Mouse (Mus musculus) limb, embryonic 11.5 days (tissue): Measurements from ENCODE around the gene Zfp810. TPM values are rescaled to one million over a fixed set of nuclear protein-coding genes. Genes with fewer than 3 reads are reported as not detected.

Source experiments
- ATAC-seq: fragments of 200-750 bp; cut with Nextera tagmentation; 2 replicates; pipeline ENCODE4 v1.8.0; 2017; ENCODE audit warnings: low read depth; ENCODE audit not compliant: insufficient number of reproducible peaks, low FRiP score, low TSS enrichment
- DNase-seq: peaks from one replicate; pipeline ENCODE4 v3.0.0-alpha.2; 2015; ENCODE audit warnings: low spot score
- H3K27ac ChIP-seq: fragments of 300-500 bp; sonication (generic); replicated peaks from 2 replicates; pipeline ENCODE4 v1.5.1; 2014; ENCODE audit warnings: low read depth, mild to moderate bottlenecking, low read length
- H3K27me3 ChIP-seq: fragments of 300-500 bp; sonication (generic); 2 replicates; pipeline ENCODE4 v1.6.1; 2014; ENCODE audit warnings: mild to moderate bottlenecking, low read length, mixed read lengths; ENCODE audit not compliant: control insufficient read depth, insufficient read depth
- H3K36me3 ChIP-seq: fragments of 300-500 bp; sonication (generic); 2 replicates; pipeline ENCODE4 v1.6.1; 2014; ENCODE audit warnings: mild to moderate bottlenecking, low read length, moderate library complexity, mixed read lengths; ENCODE audit not compliant: control insufficient read depth, insufficient read depth
- H3K4me1 ChIP-seq: fragments of 300-500 bp; sonication (generic); 2 replicates; pipeline ENCODE4 v1.6.1; 2014; ENCODE audit warnings: low read length, mixed read lengths; ENCODE audit not compliant: control insufficient read depth, insufficient read depth
- H3K4me2 ChIP-seq: fragments of 300-500 bp; sonication (generic); 2 replicates; pipeline ENCODE4 v1.6.1; 2014; ENCODE audit warnings: low read depth, mild to moderate bottlenecking, moderate library complexity; ENCODE audit not compliant: severe bottlenecking
- H3K4me3 ChIP-seq: fragments of 300-500 bp; sonication (generic); 2 replicates; pipeline ENCODE4 v1.5.1; 2014; ENCODE audit warnings: low read depth, low read length
- H3K9ac ChIP-seq: fragments of 300-500 bp; sonication (generic); 2 replicates; pipeline ENCODE4 v1.6.1; 2014; ENCODE audit warnings: mild to moderate bottlenecking, low read length
- H3K9me3 ChIP-seq: fragments of 300-500 bp; sonication (generic); 2 replicates; pipeline ENCODE4 v1.6.1; 2016; ENCODE audit warnings: low read length; ENCODE audit not compliant: control insufficient read depth
- WGBS: fragments of 180-500 bp; shearing (Covaris S2); extraction: QIAGEN DNeasy Blood & Tissue Kit; methylation state at CpG from one replicate; pipeline ENCODE4 v1.1.7; 2014; 5-methylcytosine and 5-hydroxymethylcytosine counted together
- polyA plus RNA-seq: library from polyadenylated mRNA; unstranded; fragments of >200 nt; fragmentation: Nextera tagmentation; extraction: Ambion mirVana; gene quantifications from 2 replicates; pipeline ENCODE4 v1.2.1, GENCODE M21; 2014

Zfp810 gene
- 30.8 and 36.4 TPM in 2 replicates for polyA plus RNA-seq

GRCm38 (mm10) chr9:22307156-22307919, at the start of gene Zfp810:
Gene Zfp810, minus strand, starts transcription at chr9:22307648.
- WGBS: under 1% methylated on average over 56 of the region's 56 CpGs
- peak within 1 kb of the TSS; percentile 73 for H3K27ac ChIP-seq
- DNase-seq: peak; percentile 98
- H3K9ac ChIP-seq: peak within 1 kb of the TSS; percentile 99
- peak within 1 kb of the TSS; percentile 95 for H3K4me3 ChIP-seq
- peaks cover 4% of the 10 kb centered on the region; the same call in 1 of the 2 replicates for H3K4me1 ChIP-seq
- peak within 1 kb of the TSS; percentile 72 for H3K4me2 ChIP-seq
- peaks cover 15% of the 10 kb centered on the region; the same call in 1 of the 2 replicates for H3K36me3 ChIP-seq
- H3K9me3 ChIP-seq: no peaks in the 10 kb centered on the region
- no peaks in the 10 kb centered on the region for H3K27me3 ChIP-seq
- ATAC-seq: peak; percentile 98

- Histone ChIP-seq H3K27ac (no peak overlapping the region), H3K27me3 (no peaks in the 10 kb centered on the region), H3K4me2 (no peak overlapping the region), H3K4me1 (no peaks in the 10 kb centered on the region), H3K36me3 (peaks cover 42% of the 10 kb centered on the region), H3K4me3 (no peak overlapping the region), H3K9ac (no peak overlapping the region), H3K9me3 (no peaks in the 10 kb centered on the region)
- DNase-seq (no peak), ATAC-seq (no peak)
- WGBS: 93% methylated on average over 3 of the region's 3 CpGs
Measured at GRCm38 (mm10) chr9:22355919-22356318, 48.5 kb upstream of the Zfp810 start.

- DNase-seq (no peak), ATAC-seq (no peak)
- Histone ChIP-seq H3K9ac (no peak overlapping the region), H3K27ac (no peak overlapping the region), H3K4me1 (no peaks in the 10 kb centered on the region), H3K36me3 (peaks cover 30% of the 10 kb centered on the region), H3K9me3 (no peaks in the 10 kb centered on the region), H3K4me2 (no peak overlapping the region), H3K4me3 (no peak overlapping the region), H3K27me3 (no peaks in the 10 kb centered on the region)
- WGBS: 76% methylated on average over 5 of the region's 5 CpGs
Measured at GRCm38 (mm10) chr9:22353901-22354300, 46.5 kb upstream of the Zfp810 start.

DNA sequence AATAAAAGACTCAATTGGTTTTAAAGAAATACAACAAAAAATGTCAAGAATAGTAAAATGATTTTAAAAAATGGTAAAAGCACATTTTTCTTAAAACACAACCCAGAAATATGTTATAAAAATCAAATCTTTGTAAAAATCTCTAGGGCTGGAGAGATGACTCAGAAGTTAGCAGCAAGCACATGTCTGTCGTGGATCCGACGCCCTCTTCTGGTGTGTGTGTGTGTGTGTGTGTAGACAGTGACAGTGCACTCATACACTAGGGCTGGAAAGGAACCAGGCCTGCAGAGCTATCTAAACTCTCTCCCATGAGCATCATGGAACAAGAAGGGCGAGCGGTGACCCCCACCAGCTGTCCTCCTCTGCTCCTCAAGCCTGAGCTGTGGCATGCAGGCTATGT, 46.0 kb upstream of the Zfp810 start:
- DNase-seq: no peak
- Histone ChIP-seq H3K9me3 (no peaks in the 10 kb centered on the region), H3K27me3 (no peaks in the 10 kb centered on the region), H3K4me2 (no peak overlapping the region), H3K27ac (no peak overlapping the region), H3K36me3 (peaks cover 28% of the 10 kb centered on the region), H3K9ac (no peak overlapping the region), H3K4me3 (no peak overlapping the region), H3K4me1 (no peaks in the 10 kb centered on the region)
- 93% methylated on average over 5 of the region's 5 CpGs for WGBS
- no peak for ATAC-seq

GRCm38 (mm10) chr9:22340331-22340730, 32.9 kb upstream of the Zfp810 start:
- 100% methylated on average over 1 of the region's 1 CpGs for WGBS
- no peaks in the 10 kb centered on the region for H3K4me1 ChIP-seq
- no peak overlapping the region for H3K27ac ChIP-seq
- ATAC-seq: no peak
- H3K4me3 ChIP-seq: no peak overlapping the region
- DNase-seq: no peak
- peaks cover 26% of the 10 kb centered on the region; the same call in 1 of the 2 replicates for H3K36me3 ChIP-seq
- H3K9ac ChIP-seq: no peak overlapping the region
- H3K9me3 ChIP-seq: no peaks in the 10 kb centered on the region
- no peaks in the 10 kb centered on the region for H3K27me3 ChIP-seq
- H3K4me2 ChIP-seq: no peak overlapping the region

DNA sequence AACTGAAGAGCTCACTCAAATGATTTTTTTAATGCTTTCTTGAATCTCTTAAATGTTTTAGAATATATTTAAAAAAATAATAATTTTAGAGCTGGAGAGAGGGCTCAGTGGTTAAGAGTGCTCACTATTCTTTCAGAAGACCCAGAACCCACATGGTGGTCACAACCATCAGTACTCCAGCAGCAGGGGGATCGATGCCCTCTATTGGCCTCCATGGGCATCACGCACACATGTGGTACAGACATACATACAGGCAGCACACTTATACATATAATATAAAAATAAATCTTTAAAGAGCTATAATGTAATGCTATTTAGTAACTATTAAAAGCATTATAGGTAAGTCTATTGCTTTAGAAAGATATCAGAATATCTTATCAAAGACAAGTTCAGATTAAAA, 29.8 kb upstream of the Zfp810 start:
- Histone ChIP-seq H3K9me3 (no peaks in the 10 kb centered on the region), H3K4me3 (no peak overlapping the region), H3K27ac (no peak overlapping the region), H3K4me1 (no peaks in the 10 kb centered on the region), H3K36me3 (peaks cover 33% of the 10 kb centered on the region; the same call in 1 of the 2 replicates), H3K27me3 (no peaks in the 10 kb centered on the region), H3K9ac (no peak overlapping the region), H3K4me2 (no peak overlapping the region)
- DNase-seq (no peak), ATAC-seq (no peak)
- WGBS: 97% methylated on average over 2 of the region's 2 CpGs

- peak overlapping the region; percentile 81 for H3K4me2 ChIP-seq
- DNase-seq (peak; percentile 93), ATAC-seq (peak; percentile 91)
- WGBS: 1% methylated on average over 32 of the region's 32 CpGs
- H3K4me1 ChIP-seq: peaks cover 5% of the 10 kb centered on the region; the same call in 1 of the 2 replicates
- H3K9me3 ChIP-seq: no peaks in the 10 kb centered on the region
- H3K4me3 ChIP-seq: peak overlapping the region; percentile 42
- no peaks in the 10 kb centered on the region for H3K27me3 ChIP-seq
- H3K9ac ChIP-seq: peak overlapping the region; percentile 53
- H3K36me3 ChIP-seq: no peaks in the 10 kb centered on the region
- H3K27ac ChIP-seq: 0 out of 2 replicates have a peak overlapping the region, but pooled peaks have one; percentile 45
Measured at GRCm38 (mm10) chr9:22327475-22328387, 20.3 kb upstream of the Zfp810 start.

DNA sequence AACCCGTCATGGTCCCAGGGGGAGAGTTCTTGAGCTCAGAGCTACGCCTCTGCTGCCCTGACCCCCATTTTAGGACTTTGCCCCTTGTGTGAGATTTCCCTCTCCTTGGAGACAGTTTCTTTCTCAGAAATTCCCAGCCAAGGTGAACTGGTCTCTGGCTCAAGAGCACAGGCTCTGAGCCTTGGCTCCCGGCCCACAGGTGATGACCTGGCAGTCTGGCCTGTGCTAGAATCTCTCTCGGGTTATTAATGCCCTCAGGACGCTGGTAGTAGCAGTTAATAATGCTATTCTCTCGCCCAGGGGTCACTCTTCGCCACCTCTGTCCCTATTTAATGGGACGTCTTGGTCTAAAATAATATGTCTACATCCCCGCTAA, 19.6 kb upstream of the Zfp810 start:
- H3K4me1 ChIP-seq: peaks cover 5% of the 10 kb centered on the region; the same call in 1 of the 2 replicates
- H3K9me3 ChIP-seq: no peaks in the 10 kb centered on the region
- ATAC-seq (no peak), DNase-seq (no peak)
- H3K36me3 ChIP-seq: no peaks in the 10 kb centered on the region
- peak overlapping the region; percentile 53 for H3K9ac ChIP-seq
- H3K4me2 ChIP-seq: peak overlapping the region; percentile 81
- H3K27ac ChIP-seq: no peak overlapping the region
- 19% methylated on average over 9 of the region's 9 CpGs for WGBS
- H3K27me3 ChIP-seq: no peaks in the 10 kb centered on the region
- H3K4me3 ChIP-seq: peak overlapping the region; percentile 42; the same call in 1 of the 2 replicates
